Mouse (Mus musculus) cerebellum, adult 18-20 months (tissue): ENCODE measurements around the gene Ptgir.

ENCODE experiments used
- DNase-seq, 2 experiments: peaks; one replicate each; pipeline ENCODE4 v3.0.0; 2021

The Ptgir gene

GRCm38 (mm10) chr7:16918014-16918413 lies 11.7 kb downstream of the Ptgir start:
- peak in 1 of 2 experiments; percentile 44 for DNase-seq

DNA sequence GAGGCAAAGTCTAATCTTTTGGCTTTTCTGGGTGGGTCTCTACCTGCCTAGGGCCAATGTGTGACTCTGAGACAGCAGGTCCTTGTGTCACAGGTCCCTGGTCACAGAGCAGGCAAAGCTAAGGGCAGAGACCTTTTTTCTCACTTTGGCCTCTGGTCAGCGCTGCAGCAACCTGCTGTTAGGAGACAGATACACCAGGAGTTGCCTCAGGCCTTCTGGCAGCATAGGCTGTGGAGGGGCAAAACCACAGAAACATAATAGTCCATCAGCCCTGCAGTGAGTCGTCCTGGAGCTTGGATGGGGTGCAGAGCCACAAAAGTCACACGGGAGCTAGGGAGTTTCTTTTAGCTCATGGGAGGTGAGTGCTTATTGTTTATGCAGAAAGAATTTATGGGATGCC lies 12.4 kb downstream of the Ptgir start:
- DNase-seq: no peak

DNA sequence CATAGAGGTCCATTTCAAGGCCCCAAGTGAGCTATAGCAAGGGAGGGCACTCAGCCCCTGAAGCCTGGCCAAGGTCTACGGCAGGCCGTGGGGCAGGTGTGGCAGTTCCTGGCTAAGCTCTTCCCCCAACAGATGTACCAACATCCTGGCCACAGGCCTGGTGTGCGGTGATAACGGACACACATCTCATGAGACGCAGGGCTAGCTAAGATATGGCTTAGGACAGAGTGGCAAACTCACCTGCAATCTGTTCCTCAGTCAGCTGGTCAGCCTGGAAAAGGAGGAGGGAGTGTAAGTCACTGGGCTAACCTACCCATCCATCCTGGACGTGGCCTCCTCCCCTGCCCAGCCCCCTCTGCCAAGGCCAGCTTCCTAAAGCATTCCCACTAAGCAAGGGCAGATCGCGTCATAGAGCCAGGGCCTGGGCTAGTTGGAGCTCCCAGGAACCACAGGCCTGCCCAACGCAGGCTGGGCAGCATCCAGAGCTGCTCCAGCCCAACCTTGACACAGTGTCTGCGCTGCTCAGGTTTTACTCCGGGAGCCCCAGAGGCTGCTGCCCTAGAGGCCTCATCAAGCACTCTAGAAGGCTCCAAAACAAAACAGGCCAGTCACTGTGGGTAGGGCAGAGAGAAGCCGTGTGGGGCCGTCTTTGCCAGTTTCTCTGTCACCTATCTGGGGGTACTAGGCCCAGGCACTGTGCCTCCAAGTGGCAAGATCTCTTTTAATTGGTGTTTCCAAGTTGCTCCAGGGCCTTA lies 13.3 kb downstream of the Ptgir start:
- DNase-seq: peak; percentile 48 to 52

DNA sequence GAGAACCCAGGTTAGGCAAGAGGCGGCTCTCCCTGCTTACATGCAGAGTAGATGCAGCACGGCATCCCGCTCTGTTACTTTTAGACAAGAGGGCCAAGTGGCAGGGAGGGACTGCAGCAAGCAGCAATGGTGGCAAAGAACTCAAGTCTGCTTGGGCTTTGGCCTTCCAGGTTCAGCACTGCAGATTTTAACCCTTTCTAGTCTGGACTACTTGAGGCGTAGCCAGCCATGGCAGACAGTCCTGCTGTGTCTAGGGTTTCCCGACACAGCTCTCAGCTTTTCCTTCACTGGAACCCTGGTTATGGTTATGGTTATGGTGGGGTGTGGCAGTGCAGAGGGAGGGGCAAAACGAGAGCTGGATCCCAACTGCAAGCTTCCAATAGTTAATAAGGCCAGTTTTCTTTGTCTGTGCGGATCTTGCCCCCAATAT lies 13.9 kb downstream of the Ptgir start:
- peak in 1 of 2 experiments; percentile 52 for DNase-seq

DNA sequence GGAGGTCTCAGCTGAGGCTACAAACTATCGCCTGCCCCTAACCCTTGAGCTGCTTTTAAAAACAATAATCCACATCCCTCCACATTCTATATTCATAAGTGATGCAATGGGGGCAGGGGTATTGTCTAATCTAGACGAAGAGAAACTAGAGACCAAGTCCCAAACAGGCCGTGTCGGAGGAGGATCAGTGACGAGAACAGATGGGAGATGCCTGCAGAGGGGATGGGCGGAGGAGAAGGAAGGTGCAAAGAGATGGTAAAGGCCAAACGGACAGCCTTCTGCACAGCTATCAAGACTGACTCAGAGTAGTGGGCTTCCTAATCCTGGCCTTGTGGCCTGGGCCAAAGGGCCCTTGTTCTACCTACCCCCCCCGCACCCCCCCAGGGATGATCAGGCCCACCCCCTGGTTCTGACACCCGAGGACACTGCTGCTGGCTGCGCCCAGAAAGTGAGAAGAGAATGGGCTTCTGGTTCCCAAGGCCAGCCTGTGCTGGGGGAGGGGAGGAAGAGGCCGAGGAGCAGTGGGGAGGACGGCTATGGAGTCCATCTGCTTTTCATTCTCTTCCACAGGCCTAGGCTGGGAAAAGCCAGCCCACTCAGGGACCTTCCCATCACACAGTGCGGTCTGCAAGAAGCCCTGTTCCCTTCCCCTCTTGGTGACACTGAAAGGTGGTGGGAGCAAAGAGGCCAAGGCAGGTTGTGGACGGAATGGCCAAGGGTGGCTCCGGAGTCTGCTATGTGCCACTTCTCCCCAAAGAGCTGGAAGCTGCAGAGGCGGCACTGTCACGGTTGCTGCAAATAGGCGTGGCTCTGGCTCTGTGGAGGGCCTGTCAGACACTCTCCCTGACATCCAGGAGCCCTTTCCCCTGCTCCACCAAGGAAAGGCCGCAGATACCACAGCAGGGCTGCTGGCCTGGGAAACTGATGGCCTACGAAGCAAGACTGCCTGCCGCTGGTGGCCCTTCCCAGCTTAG lies 14.8 kb downstream of the Ptgir start:
- DNase-seq: peak; percentile 59 to 63

DNA sequence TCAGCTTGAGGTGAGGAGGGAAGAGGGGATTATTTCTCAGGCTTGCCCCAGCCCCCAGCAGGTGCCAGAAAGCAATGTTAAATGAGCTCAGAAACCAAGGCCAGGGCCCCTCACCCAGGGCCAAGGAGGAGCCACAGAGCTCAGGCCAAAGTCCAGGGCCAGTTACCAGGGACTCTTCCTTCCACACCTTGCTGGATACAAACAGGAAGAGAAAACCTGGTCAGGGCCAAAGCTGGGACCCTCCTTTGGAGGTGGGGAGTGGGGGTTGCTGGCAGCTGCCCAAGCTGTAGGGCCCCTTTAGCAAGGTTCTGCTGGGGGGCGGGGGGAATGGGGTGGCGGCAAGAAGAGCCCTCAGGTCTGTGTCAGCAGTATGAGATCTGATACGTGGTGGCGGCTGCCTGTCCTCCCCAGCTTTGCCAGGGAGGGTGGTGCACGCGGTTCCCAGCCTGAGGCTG lies 15.6 kb downstream of the Ptgir start:
- DNase-seq: no peak

- DNase-seq: peak; percentile 63 to 65
Measured at GRCm38 (mm10) chr7:16922360-16922973, 16.2 kb downstream of the Ptgir start.

GRCm38 (mm10) chr7:16923283-16924036 lies 17.2 kb downstream of the Ptgir start:
- DNase-seq: peak; percentile 56 to 62

GRCm38 (mm10) chr7:16924037-16924834 lies 17.9 kb downstream of the Ptgir start, which contains the start of gene Calm3:
Gene Calm3, minus strand, starts transcription at chr7:16924114.
- peak; percentile 97 to 100 for DNase-seq

- DNase-seq: no peak
Measured at GRCm38 (mm10) chr7:16928341-16928740, 22.1 kb downstream of the Ptgir start.

DNA sequence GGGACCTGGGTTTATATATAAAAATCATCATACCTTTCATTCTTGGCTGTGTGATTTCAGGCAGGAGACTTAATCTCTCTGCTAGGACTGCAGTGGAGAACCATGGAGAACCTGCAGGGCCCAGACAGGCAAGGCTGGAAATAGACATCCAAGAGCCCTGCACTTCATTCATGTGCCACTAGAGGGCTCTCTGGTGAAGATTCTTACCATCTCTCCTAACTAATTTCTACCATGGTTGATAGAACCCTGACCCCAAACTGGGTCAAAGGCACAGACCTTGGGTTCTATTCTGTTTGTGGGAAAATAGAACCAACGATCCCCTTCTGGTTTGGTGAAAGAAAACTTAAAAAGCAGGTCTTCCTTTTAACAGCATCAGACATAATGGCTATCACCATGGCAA lies 24.6 kb downstream of the Ptgir start:
- peak; percentile 86 to 87 for DNase-seq

DNA sequence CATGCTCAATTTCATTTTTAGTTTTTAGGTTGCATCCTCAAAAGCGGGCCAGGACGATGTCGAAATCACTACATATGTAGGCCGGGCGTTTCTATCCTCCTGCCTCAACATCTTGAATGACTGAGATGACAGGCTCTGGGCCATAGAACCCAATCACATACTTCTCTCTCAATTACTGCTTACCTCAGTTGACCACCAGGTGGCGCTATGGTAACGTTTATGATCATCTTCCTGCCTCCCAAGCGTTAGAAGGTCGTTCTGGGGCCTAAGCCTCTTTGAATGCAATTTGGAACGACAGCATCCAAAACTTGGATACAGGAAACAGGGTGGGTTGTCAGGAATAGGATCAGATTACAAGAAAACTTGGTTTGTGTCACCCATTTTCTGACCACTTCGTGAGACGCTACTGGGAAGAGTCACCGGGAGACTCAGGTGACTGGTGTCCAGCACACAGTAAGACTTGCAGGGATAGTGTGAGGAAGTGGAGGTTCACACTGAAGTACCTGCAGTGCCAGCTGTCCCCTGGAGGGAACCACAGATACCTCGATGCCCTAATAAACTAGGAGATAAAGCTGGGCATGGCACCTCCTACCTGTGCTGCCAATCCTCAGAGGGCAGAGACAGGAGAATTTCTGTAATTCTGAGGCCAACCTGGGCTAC lies 25.8 kb downstream of the Ptgir start:
- DNase-seq: peak; percentile 88 to 95

- peak; percentile 80 to 85 for DNase-seq
Measured at GRCm38 (mm10) chr7:16932704-16933577, 26.7 kb downstream of the Ptgir start.

DNA sequence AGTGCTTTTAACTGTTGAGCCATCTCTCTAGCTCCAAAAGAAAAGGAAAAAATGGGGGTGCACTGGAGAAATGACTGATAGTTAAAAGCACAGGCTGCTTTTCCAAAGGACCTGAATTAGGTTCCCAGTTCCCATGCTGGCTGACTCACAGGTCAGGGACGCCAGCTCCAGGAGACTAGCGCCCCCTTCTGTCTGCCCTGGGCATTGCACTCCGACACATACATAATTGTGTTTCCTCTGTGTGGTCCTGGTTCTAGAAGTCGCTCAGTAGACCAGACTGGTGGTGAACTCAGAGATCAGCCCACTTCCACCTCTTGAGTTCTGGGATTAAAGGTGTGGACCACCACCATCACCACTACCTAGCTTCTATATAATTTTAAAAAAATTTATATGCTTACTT lies 31.0 kb downstream of the Ptgir start:
- no peak for DNase-seq

DNA sequence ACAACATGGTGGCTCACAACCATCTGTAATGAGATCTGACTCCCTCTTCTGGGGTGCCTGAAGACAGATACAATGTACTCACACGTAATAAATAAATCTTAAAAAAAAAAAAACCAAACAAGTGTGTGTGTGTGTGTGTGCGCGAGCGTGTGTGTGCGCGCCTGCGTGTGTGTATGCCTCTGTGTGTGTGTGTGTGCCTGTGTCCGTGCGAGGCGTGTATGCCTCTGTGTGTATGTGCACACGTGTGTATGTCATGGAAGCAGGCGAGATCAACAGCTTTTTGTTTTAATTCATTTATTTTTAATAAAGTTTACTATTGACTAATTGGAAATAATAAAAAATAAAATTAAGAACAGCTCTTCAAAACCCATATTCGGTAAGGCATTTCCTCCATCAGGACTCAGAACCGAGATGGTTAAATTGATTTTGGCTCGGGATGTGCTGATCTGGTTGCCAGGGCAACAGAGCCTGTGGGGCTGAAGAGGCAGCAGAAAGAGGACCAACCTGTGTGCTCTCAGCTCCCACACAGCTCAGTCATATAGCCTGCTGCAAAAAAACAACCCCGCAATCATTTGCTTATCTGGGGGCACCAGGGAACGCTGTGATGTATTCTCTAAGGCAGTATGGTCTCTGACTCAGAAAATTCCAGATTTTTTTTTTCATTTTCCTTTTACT lies 32.0 kb downstream of the Ptgir start:
- peak; percentile 45 to 50 for DNase-seq

- no peak for DNase-seq
Measured at GRCm38 (mm10) chr7:16940292-16940691, 34.0 kb downstream of the Ptgir start.

DNA sequence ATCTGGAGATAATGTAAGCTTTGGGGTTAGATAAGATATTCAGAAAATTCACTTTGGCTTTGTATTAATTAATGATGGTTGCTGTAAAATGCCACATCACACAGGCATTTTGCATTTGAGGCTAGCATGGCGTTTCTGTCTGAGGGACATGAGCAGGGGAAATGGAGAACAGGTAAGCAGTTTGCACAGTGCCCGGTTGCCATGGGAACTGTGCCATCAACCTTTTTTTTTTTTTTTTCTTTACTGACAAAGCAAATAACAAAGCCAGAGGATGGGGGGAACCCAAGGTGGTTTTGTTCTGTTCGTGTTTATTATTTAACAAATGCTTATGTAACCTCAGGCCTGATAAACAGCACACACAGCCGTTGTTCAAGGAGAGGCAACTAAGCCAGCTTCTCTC lies 36.6 kb downstream of the Ptgir start:
- DNase-seq: no peak

GRCm38 (mm10) chr7:16944061-16944807 lies 37.9 kb downstream of the Ptgir start, which contains the start of gene Pnmal2:
Gene Pnmal2, plus strand, starts transcription at chr7:16944682.
- peak; percentile 92 to 94 for DNase-seq
